Mouse (Mus musculus) hindbrain, embryonic 11.5 days (tissue): ENCODE results near the gene Esrp2. TPM values are rescaled to one million over a fixed set of nuclear protein-coding genes. Genes with fewer than 3 reads are reported as not detected.
A peak's percentile ranks its signal among the peaks of the same experiment; 100 is the strongest.

Experiments used
- ATAC-seq: fragments of 200-750 bp; cut with Nextera tagmentation; 2 replicates; pipeline ENCODE4 v1.8.0; 2017; ENCODE audit warnings: mild to moderate bottlenecking, moderate TSS enrichment, moderate library complexity; ENCODE audit not compliant: low FRiP score
- DNase-seq: peaks from one replicate; pipeline ENCODE4 v3.0.0-alpha.2; 2015; ENCODE audit warnings: low spot score
- H3K27ac ChIP-seq: fragments of 300-500 bp; sonication (generic); 2 replicates; pipeline ENCODE4 v1.5.1; 2014; ENCODE audit warnings: mild to moderate bottlenecking, low read depth, low read length
- H3K27me3 ChIP-seq: fragments of 300-500 bp; sonication (generic); 2 replicates; pipeline ENCODE4 v1.6.1; 2014; ENCODE audit warnings: mild to moderate bottlenecking, low read length, moderate library complexity, mixed read lengths; ENCODE audit not compliant: control insufficient read depth, insufficient read depth
- H3K36me3 ChIP-seq: fragments of 300-500 bp; sonication (generic); 2 replicates; pipeline ENCODE4 v1.6.1; 2014; ENCODE audit warnings: mild to moderate bottlenecking, low read length, moderate library complexity, mixed read lengths; ENCODE audit not compliant: control insufficient read depth, insufficient read depth
- H3K4me1 ChIP-seq: fragments of 300-500 bp; sonication (generic); replicated peaks from 2 replicates; pipeline ENCODE4 v1.6.1; 2014; ENCODE audit warnings: low read length, mixed read lengths; ENCODE audit not compliant: control insufficient read depth, insufficient read depth
- H3K4me2 ChIP-seq: fragments of 300-500 bp; sonication (generic); replicated peaks from 2 replicates; pipeline ENCODE4 v1.6.1; 2014; ENCODE audit warnings: mild to moderate bottlenecking, low read depth, low read length
- H3K4me3 ChIP-seq: fragments of 300-500 bp; sonication (generic); 2 replicates; pipeline ENCODE4 v1.5.1; 2014; ENCODE audit warnings: low read depth, low read length
- H3K9ac ChIP-seq: fragments of 300-500 bp; sonication (generic); 2 replicates; pipeline ENCODE4 v1.6.1; 2014; ENCODE audit warnings: low read depth, low read length
- H3K9me3 ChIP-seq: fragments of 300-500 bp; sonication (generic); 2 replicates; pipeline ENCODE4 v1.6.1; 2016; ENCODE audit warnings: low read length; ENCODE audit not compliant: control insufficient read depth
- WGBS: fragments of 180-500 bp; shearing (Covaris S2); extraction: QIAGEN DNeasy Blood & Tissue Kit; methylation state at CpG from one replicate; pipeline ENCODE4 v1.1.7; 2014; 5-methylcytosine and 5-hydroxymethylcytosine counted together
- polyA plus RNA-seq: library from polyadenylated mRNA; unstranded; fragments of >200 nt; fragmentation: Nextera tagmentation; extraction: Ambion mirVana; gene quantifications from 2 replicates; pipeline ENCODE4 v1.2.1, GENCODE M21; 2014

The Esrp2 gene
- polyA plus RNA-seq, result 1.5 and 2.1 TPM in 2 replicates

DNA sequence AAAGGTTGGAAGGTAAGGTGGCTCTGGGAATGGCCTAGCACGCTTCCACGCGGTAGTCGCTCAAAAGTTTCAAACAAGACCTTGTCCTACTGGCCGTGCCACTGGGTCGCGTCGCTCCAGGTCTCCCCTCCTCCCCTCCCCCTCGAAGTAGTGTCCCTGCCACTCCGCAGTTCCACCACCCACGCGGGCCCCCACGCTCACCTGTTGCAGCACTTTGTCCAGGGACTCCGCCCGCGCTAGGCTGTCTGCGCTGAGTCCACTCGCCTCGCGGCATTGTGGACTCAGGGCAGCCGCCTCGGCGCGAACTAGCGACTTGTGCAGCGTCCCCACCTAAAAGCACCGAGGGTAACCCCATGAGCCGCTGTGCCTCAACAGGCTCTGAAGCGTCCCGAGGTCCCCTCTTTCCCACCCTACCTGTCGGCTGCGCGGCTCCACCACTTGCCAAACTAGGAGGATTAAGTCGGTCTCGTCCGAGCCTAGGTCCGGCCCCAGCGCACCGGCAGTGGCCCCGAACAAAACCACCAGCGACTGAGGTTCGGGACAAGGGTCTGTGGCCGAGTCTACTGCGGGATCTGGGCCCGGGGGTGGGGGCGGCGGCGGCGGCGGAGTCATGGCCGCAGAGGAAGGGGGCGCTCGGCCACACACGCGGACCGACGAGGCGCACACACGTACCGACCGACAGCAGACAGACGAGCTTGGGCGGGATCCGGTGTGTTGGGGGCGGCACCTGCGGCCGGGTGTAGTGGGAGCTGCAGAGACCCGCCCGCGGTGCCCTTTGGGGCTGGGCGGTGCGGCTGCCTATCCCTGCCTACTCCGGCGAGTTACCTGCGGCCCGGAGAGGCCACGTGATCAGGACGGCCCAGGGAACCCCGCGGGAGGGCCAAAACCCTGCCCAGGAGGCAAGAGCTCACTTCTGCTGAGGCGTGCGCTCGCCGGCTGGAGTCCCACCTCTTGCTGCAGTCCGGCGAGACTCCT, at the start of gene Esrp2:
TSS of gene Esrp2 (minus strand) at position 819 of the 975 bp plus-strand sequence.
- Histone ChIP-seq H3K27ac (no peak within 1 kb of the TSS), H3K9me3 (no peaks in the 10 kb centered on the region), H3K4me2 (peak within 1 kb of the TSS; percentile 57), H3K27me3 (peaks cover 52% of the 10 kb centered on the region), H3K4me1 (peaks cover 11% of the 10 kb centered on the region), H3K9ac (0 out of 2 replicates have a peak within 1 kb of the TSS, but pooled peaks have one; percentile 31), H3K4me3 (peak within 1 kb of the TSS; percentile 41), H3K36me3 (no peaks in the 10 kb centered on the region)
- DNase-seq, result peak; percentile 52
- 1% methylated on average over 85 of the region's 86 CpGs for WGBS
- no peak; the same call in 1 of the 2 replicates for ATAC-seq

DNA sequence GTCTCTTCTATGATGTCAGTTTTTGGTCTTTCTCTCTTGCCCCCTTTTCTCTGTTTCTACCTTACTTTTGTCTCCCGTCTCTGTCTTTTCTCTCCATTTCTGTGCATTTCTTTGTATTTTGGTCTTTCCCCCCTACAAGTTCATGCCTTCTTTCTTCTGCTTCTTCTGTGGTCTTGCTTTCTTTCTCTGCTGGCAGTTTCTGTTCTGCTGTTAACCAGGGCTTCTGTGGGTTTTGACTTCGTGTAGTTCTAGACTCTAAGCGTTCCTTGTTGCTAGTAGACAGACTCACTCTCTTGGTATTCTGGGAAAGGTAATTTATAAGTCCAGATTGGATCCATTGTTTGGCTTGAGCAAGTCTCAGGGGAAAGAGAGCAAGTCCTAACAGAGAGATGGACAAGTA, 49.6 kb upstream of the Esrp2 start:
- DNase-seq (no peak), ATAC-seq (no peak)
- WGBS, result 93% methylated on average over 3 of the region's 3 CpGs
- Histone ChIP-seq H3K4me2 (no peak overlapping the region), H3K9ac (no peak overlapping the region), H3K9me3 (no peaks in the 10 kb centered on the region), H3K36me3 (no peaks in the 10 kb centered on the region), H3K4me3 (no peak overlapping the region), H3K27ac (no peak overlapping the region), H3K4me1 (no peaks in the 10 kb centered on the region), H3K27me3 (no peaks in the 10 kb centered on the region)

DNA sequence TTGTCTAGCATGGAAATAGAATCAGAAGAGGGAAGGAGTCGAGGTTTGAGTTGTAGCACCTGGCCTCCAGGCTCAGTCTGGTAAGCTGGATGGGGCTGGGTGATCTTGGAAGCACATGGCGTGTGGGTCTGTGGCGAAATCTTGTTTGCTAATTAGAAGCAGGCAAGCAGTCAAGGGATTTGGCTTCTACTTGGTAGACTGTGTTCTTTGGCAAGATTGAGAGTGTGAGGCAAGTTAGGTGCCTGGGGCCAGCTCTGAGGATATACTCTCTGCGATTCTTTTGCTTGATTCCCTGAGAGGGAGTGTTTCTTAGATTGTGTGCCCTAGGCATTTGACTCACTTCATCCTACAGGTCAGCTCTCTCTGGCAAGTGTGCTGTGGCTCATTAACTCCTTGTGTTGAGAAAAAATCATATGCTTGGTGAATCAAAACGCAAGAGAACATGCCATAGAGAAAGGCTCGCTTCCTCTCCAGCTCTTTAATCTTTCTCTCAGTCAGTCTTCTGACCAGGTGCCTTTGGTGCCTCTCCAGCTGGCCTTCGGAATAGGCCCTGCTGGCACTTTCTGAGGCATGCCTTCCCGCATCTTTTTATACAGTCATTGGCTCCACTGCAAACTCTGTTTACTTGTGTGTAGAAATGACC, 49.0 kb upstream of the Esrp2 start:
- no peaks in the 10 kb centered on the region for H3K27me3 ChIP-seq
- 88% methylated on average over 8 of the region's 8 CpGs for WGBS
- H3K27ac ChIP-seq, result no peak overlapping the region
- DNase-seq (no peak), ATAC-seq (no peak)
- no peak overlapping the region for H3K4me2 ChIP-seq
- no peaks in the 10 kb centered on the region for H3K9me3 ChIP-seq
- no peak overlapping the region for H3K4me3 ChIP-seq
- H3K9ac ChIP-seq, result no peak overlapping the region
- H3K4me1 ChIP-seq, result no peaks in the 10 kb centered on the region
- no peaks in the 10 kb centered on the region for H3K36me3 ChIP-seq

DNA sequence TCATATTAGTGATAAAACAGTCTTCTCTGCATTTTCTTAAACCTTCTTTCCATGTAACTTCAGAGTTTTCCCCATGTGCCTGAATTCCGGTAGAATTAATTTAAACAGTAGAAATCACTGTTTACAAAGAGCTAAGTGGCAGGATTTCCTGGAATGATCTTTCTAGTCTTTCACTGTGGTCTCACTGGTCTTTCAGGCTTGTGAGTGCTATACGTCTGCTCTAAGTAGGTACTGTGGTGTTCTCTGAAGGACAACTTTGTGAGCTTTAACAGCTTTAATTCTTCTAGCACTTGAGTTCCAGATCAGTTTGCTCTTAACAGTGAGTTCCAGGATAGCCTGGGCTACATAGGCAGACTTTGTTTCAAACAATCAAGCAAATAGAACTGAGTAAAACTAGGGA, 41.7 kb upstream of the Esrp2 start:
- Histone ChIP-seq H3K4me3 (no peak overlapping the region), H3K4me2 (no peak overlapping the region), H3K27ac (no peak overlapping the region), H3K4me1 (no peaks in the 10 kb centered on the region), H3K9me3 (no peaks in the 10 kb centered on the region), H3K9ac (no peak overlapping the region), H3K27me3 (no peaks in the 10 kb centered on the region), H3K36me3 (no peaks in the 10 kb centered on the region)
- WGBS, result 79% methylated on average over 2 of the region's 2 CpGs
- DNase-seq (no peak), ATAC-seq (no peak)

DNA sequence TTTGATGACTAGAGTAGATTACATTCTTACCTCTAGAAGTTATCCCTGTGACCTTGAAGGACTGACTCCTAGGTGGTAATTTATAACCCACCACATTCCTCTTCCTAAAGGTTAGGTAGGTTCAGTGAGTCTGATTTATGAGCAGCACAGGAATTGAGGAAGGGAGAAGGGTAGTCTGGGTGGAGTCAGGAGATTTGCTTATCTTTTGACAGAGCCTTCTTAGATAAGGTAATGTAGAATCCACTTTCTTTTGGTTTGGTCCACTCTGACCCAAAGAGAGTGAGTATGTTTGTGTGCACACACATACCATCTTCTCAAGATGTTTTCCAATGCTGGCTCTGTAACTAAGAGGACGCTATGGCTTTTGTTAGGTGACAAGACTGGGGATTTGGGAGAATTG, 40.8 kb upstream of the Esrp2 start:
- H3K9ac ChIP-seq, result no peak overlapping the region
- no peak for ATAC-seq

DNA sequence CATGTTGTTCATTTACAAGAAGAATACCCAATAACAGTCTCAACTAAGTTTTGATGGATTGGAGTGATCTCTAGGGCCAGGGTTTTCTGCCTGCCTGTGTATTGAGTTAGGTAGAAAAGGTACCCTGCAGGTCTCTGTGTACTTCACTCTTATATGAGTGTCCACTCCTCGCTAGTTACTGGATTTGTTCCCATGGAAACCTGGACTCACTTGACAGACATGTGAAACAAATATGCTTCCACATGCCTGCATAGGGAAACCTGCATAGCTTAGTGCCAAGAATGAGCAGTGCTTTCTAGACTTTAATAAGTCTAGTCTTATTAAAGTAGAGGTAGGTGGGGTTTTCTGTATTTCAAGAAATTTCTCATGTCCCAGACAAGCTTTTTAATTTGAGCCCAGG, 40.1 kb upstream of the Esrp2 start:
- Histone ChIP-seq H3K9me3 (no peaks in the 10 kb centered on the region), H3K4me1 (no peaks in the 10 kb centered on the region), H3K36me3 (no peaks in the 10 kb centered on the region), H3K9ac (no peak overlapping the region), H3K4me2 (no peak overlapping the region), H3K27ac (no peak overlapping the region), H3K27me3 (no peaks in the 10 kb centered on the region), H3K4me3 (no peak overlapping the region)
- DNase-seq (no peak), ATAC-seq (no peak)
- WGBS, result 38% methylated on average over 1 of the region's 1 CpGs

More for the DNA sequence above, 40.8 kb upstream of the Esrp2 start:
- no peak for DNase-seq
- no peaks in the 10 kb centered on the region for H3K36me3 ChIP-seq
- no peak overlapping the region for H3K4me3 ChIP-seq
- no peaks in the 10 kb centered on the region for H3K27me3 ChIP-seq
- H3K4me1 ChIP-seq, result no peaks in the 10 kb centered on the region
- H3K9me3 ChIP-seq, result no peaks in the 10 kb centered on the region
- 73% methylated on average over 1 of the region's 1 CpGs for WGBS
- no peak overlapping the region for H3K4me2 ChIP-seq
- H3K27ac ChIP-seq, result no peak overlapping the region

DNA sequence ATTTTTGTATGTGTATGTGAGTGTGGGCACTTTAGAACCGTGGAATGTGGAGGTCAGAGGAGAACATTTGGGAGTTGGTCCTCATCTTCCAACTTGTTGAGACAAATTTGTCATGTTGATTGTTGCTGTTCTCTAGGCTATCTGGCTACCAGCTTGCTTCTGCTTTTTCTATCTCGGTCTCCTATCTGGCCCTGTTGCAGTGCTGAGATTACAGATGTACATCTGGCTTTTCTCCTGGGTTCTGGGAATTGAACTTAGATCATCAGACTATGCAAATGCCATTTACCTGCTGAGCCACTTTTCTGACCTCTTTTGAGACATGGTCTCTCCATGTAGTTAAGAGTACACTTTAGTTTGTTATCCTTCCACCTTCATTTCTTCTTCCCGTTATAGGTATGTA, 36.8 kb upstream of the Esrp2 start:
- no peaks in the 10 kb centered on the region for H3K9me3 ChIP-seq
- no peak overlapping the region for H3K4me2 ChIP-seq
- H3K27ac ChIP-seq, result no peak overlapping the region
- no peaks in the 10 kb centered on the region for H3K4me1 ChIP-seq
- no peak for DNase-seq
- H3K36me3 ChIP-seq, result no peaks in the 10 kb centered on the region
- H3K9ac ChIP-seq, result no peak overlapping the region
- no peak for ATAC-seq
- WGBS, result 92% methylated on average over 3 of the region's 3 CpGs
- no peaks in the 10 kb centered on the region for H3K27me3 ChIP-seq
- H3K4me3 ChIP-seq, result no peak overlapping the region

DNA sequence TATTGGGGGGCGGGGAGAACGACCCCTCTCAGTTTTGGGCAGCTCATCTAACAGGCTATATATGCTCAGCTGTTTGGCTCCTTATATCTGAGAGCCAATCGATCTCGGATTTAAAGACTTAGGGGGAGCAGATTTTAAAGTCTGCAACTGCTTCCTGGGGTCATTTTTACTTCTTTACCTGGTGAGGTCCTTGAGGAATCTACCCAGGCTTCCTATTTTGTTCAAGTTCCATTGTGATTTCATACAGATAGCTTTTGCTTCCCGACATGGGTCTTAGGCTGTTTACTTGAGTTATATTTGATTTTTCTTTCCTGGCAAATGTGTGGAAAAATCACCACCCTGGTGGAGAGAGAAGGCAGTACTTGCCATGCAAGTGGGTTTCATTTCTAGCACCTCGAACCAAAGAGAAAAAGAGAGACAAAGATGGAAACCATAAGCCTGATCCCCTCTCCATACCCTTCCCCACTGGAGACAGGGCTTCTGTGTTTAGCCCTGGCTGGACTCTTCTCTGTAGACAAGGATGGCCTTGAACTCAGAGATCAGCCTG, 33.2 kb upstream of the Esrp2 start:
- WGBS, result 50% methylated on average over 6 of the region's 6 CpGs
- DNase-seq (no peak), ATAC-seq (no peak)
- Histone ChIP-seq H3K9ac (peak overlapping the region; percentile 95), H3K4me2 (peak overlapping the region; percentile 86), H3K9me3 (no peaks in the 10 kb centered on the region), H3K27ac (no peak overlapping the region), H3K36me3 (no peaks in the 10 kb centered on the region), H3K4me3 (peak overlapping the region; percentile 87), H3K27me3 (no peaks in the 10 kb centered on the region), H3K4me1 (peaks cover 3% of the 10 kb centered on the region; the same call in 1 of the 2 replicates)
